Mouse (Mus musculus): ENCODE measurements at regions not wholly inside any gene's neighbourhood (a gene's known extent, or its start where the extent isn't known, plus 50 kb on each side); places are given as distances from the start of the nearest gene placed in this dataset.

DNA sequence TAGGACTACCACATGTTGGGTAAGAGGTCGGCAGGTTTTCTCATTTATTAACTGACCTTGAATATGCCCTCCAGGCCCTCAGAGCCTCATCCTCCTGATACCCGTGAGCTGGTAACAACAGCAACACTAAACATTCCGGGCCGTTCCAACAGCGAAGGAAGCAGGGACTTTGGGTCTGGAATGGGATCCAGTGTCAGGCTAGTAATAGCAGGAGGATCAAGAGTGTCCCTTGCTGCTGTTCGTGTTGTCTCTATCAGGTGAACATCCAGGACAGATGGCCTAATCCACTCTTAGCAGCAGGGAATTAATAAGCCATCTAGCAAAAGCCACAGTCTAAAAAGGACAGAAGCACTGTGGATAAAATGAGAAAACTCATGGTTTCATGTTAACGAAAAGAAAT lies 106.7 kb downstream of the Cpeb2 start:
- no peak for TF ChIP-seq POLR2A (IDR thresholded peaks at IDR 0.05; ENCODE audit: insufficient read length, low read depth)
- TF ChIP-seq MYOG (IDR thresholded peaks at IDR 0.05; ENCODE audit: control insufficient read depth in 1 of 3, insufficient read depth in 1 of 3, insufficient read length in 2 of 3, low read depth in 2 of 3) = no peak
- no peak for TF ChIP-seq USF1 (IDR thresholded peaks at IDR 0.05; ENCODE audit: low read depth)
- TF ChIP-seq CEBPB (IDR thresholded peaks at IDR 0.05; ENCODE audit: insufficient read depth, poor library complexity, severe bottlenecking) = no peak
